Mouse (Mus musculus) bone marrow, adult 2 months (tissue): ENCODE results near the gene Gm47289.

ENCODE experiments used
- CTCF ChIP-seq: fragments of 200-500 bp; IDR thresholded peaks from 2 replicates; pipeline ENCODE4 v1.5.1; 2011; ENCODE audit warnings: low read length, control low read depth; ENCODE audit not compliant: control insufficient read depth, insufficient read depth
- POLR2A ChIP-seq: fragments of 200-500 bp; IDR thresholded peaks from 2 replicates; pipeline ENCODE4 v1.6.1; 2011; ENCODE audit warnings: low read depth, mild to moderate bottlenecking, control low read depth, low read length, borderline replicate concordance; ENCODE audit not compliant: control insufficient read depth

- no peak for TF ChIP-seq CTCF
- TF ChIP-seq POLR2A: no peak
Measured at GRCm38 (mm10) chr9:119199151-119199861, 40.3 kb downstream of the Gm47289 start.
